Mouse (Mus musculus) ES-Bruce4 (cell line): ENCODE results near the gene Caml. TPM values are rescaled to one million over a fixed set of nuclear protein-coding genes. Genes with fewer than 3 reads are reported as not detected.
"Not testable (repeated sequence)": the region's sequence is repeated elsewhere in the genome, so short reads cannot be mapped to it uniquely, and the experiment has no call there.

Source experiments
- H3K27ac ChIP-seq: 2 replicates; pipeline ENCODE4 v1.5.1; 2012; ENCODE audit warnings: low read length, inconsistent platforms; ENCODE audit not compliant: insufficient read depth
- H3K27me3 ChIP-seq: 2 replicates; pipeline ENCODE4 v1.6.1; 2012; ENCODE audit warnings: mild to moderate bottlenecking, low read length, inconsistent platforms; ENCODE audit not compliant: control insufficient read depth, poor library complexity, insufficient read depth, severe bottlenecking
- H3K36me3 ChIP-seq: 2 replicates; pipeline ENCODE4 v1.6.1; 2012; ENCODE audit warnings: inconsistent platforms, mild to moderate bottlenecking, low read length, moderate library complexity; ENCODE audit not compliant: control insufficient read depth, poor library complexity, insufficient read depth, severe bottlenecking
- H3K4me1 ChIP-seq: one replicate; pipeline ENCODE4 v1.8.1; 2011; ENCODE audit warnings: low read length; ENCODE audit not compliant: control insufficient read depth, insufficient read depth
- H3K4me3 ChIP-seq: 2 replicates; pipeline ENCODE4 v1.5.1; 2011; ENCODE audit warnings: low read depth, mild to moderate bottlenecking, low read length
- H3K9ac ChIP-seq: 2 replicates; pipeline ENCODE4 v1.6.1; 2012; ENCODE audit warnings: low read depth, mild to moderate bottlenecking, inconsistent platforms; ENCODE audit not compliant: poor library complexity, severe bottlenecking
- H3K9me3 ChIP-seq: replicated peaks from 2 replicates; pipeline ENCODE4 v1.6.1; 2012; ENCODE audit warnings: mild to moderate bottlenecking, low read length, inconsistent platforms; ENCODE audit not compliant: control insufficient read depth, poor library complexity, insufficient read depth, severe bottlenecking
- CTCF ChIP-seq: IDR thresholded peaks from one replicate; pipeline ENCODE4 v1.8.1; 2011; ENCODE audit warnings: low read depth, low read length
- EP300 ChIP-seq: IDR thresholded peaks from 2 replicates; pipeline ENCODE4 v1.6.1; 2011; ENCODE audit warnings: low read depth, low read length; ENCODE audit not compliant: insufficient read depth
- POLR2A ChIP-seq: IDR thresholded peaks from one replicate; pipeline ENCODE4 v1.8.1; 2011; ENCODE audit warnings: low read length; ENCODE audit not compliant: insufficient read depth
- polyA plus RNA-seq: library from polyadenylated mRNA; stranded (reverse); fragments of >200 nt; gene quantifications from 2 replicates; pipeline ENCODE4 v1.2.4, GENCODE M21; 2011; ENCODE audit warnings: low read depth; ENCODE audit not compliant: missing spikeins, insufficient read depth, insufficient read length

Gene Caml
- polyA plus RNA-seq, 1 experiment: 26.3 TPM

DNA sequence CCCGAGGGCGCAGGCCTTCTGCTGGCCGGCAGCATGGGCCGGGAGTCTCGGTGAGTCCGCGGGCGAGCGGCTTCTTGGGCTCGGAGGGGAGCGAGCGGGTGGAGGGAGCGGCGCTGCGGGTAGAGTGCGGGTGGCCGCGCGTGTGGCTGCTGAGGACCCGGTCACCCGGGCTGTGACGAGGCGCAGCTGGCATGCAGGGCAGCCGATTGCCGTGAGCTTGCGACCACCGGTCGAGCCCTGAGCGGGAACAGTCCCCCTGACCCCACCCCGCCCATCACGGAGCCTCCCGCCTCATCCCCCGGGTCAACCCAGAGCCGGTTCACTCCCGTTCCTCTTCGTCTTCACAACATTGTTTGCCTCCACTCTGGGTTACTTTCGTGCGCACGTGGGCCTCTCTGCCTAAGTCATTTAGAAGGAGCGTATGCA is 12.4 kb downstream of the Caml start:
- Histone ChIP-seq H3K9ac (peak overlapping the region; percentile 70), H3K27ac (no peak overlapping the region), H3K4me3 (peak overlapping the region; percentile 79), H3K4me1 (no peaks in the 10 kb centered on the region), H3K36me3 (peaks cover 9% of the 10 kb centered on the region; the same call in 1 of the 2 replicates), H3K27me3 (no peaks in the 10 kb centered on the region), H3K9me3 (no peaks in the 10 kb centered on the region)
- TF ChIP-seq CTCF: no peak

DNA sequence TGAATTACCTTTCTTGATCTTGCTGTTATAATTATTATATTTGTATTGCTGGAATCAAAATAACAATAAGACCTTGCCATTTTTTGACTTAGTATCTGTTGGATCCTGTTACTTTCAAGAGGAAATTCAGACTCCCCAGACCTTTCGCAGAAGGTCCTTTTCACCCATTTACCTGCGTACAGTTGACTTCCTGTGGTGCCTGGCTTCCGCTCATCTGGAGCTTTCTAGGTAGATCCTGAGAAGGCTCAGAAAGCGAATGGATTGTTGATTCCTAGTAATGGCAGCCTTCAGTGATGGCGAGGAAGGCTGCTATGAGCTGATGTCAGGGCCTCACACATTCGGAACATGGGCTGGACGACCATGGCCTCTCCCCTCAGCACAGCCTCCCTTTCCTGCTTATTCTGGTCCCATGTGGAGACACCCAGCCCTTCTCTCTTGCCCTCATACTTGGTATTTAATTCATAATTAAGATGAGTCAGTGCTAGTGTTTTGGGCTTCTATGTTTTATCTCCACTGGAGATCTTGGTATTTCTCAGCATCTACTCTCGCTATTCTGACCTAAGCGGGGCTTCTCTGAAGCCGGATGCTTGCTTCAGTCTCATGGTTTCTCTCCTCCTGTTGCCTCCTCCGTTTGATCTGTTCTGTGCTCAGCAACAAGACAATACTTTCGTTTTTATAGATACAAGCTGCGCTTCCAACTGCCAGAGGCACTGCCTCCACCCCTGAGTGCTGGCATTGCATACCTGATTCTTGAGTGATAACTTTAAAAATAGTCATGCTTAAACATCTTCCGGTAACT is 13.6 kb downstream of the Caml start:
- H3K36me3 ChIP-seq: peaks cover 18% of the 10 kb centered on the region
- TF ChIP-seq CTCF: no peak
- TF ChIP-seq POLR2A: no peak
- TF ChIP-seq EP300: no peak

DNA sequence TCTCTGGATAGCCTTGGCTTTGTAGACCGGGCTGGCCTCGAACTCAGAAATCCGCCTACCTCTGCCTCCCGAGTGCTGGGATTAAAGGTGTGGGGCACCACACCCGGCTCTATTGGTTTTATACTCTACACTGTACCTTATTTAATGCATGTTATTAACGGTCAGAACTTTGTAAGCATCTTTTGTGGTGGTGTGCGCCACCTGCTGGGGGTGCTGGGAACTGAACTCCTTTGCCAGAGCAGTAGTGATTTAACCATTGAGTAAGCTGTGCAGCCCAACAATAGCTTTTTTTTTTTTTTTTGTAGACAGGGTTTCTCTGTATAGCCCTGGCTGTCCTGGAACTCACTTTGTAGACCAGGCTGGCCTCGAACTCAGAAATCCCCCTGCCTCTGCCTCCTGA is 17.7 kb downstream of the Caml start:
- peak; percentile 83 for TF ChIP-seq CTCF
- H3K27me3 ChIP-seq: not testable (repeated sequence)

More for the DNA sequence above, 13.6 kb downstream of the Caml start:
- no peak overlapping the region for H3K9ac ChIP-seq
- H3K4me3 ChIP-seq: no peak overlapping the region
- no peaks in the 10 kb centered on the region for H3K27me3 ChIP-seq
- H3K9me3 ChIP-seq: no peaks in the 10 kb centered on the region
- H3K4me1 ChIP-seq: no peaks in the 10 kb centered on the region
- no peak overlapping the region for H3K27ac ChIP-seq

GRCm38 (mm10) chr13:55644525-55644924 is 21.7 kb downstream of the Caml start:
- TF ChIP-seq EP300: no peak
- no peak for TF ChIP-seq POLR2A
- TF ChIP-seq CTCF: no peak
- Histone ChIP-seq H3K27me3 (no peaks in the 10 kb centered on the region), H3K9me3 (no peaks in the 10 kb centered on the region), H3K27ac (no peak overlapping the region), H3K4me1 (no peaks in the 10 kb centered on the region), H3K4me3 (no peak overlapping the region), H3K36me3 (peaks cover 56% of the 10 kb centered on the region), H3K9ac (no peak overlapping the region)

More for the DNA sequence above, 17.7 kb downstream of the Caml start:
- not testable (repeated sequence) for H3K4me1 ChIP-seq, H3K9me3 ChIP-seq, H3K9ac ChIP-seq, H3K27ac ChIP-seq, H3K4me3 ChIP-seq
- peaks cover 24% of the 10 kb centered on the region for H3K36me3 ChIP-seq

- no peak overlapping the region for H3K9ac ChIP-seq
- H3K27me3 ChIP-seq: no peaks in the 10 kb centered on the region
- TF ChIP-seq CTCF: peak; percentile 40
- no peak for TF ChIP-seq POLR2A
- TF ChIP-seq EP300: no peak
- no peak overlapping the region for H3K4me3 ChIP-seq
- no peaks in the 10 kb centered on the region for H3K9me3 ChIP-seq
- H3K4me1 ChIP-seq: no peaks in the 10 kb centered on the region
- no peak overlapping the region for H3K27ac ChIP-seq
- H3K36me3 ChIP-seq: peaks cover 84% of the 10 kb centered on the region
Observed at GRCm38 (mm10) chr13:55650098-55650497, 27.3 kb downstream of the Caml start.

GRCm38 (mm10) chr13:55650980-55651379 is 28.2 kb downstream of the Caml start:
- Histone ChIP-seq H3K27ac (no peak overlapping the region), H3K27me3 (no peaks in the 10 kb centered on the region), H3K36me3 (peaks cover 84% of the 10 kb centered on the region), H3K9me3 (no peaks in the 10 kb centered on the region), H3K4me1 (no peaks in the 10 kb centered on the region), H3K4me3 (no peak overlapping the region), H3K9ac (no peak overlapping the region)
- TF ChIP-seq EP300 (no peak), CTCF (no peak), POLR2A (no peak)
